Comparison of ENCODE assay signal across 22 mouse cellular contexts in genomic region chr4:87163945-87164344, GRCm38 (mm10).
A peak's percentile ranks its signal among the peaks of the same experiment; 100 is the strongest.
DNase-seq lines count a peak whose midpoint lies in the region; ATAC-seq lines count a peak whose summit lies in the region.
"Had no signal": no experiment of that assay in that cellular context is flagged by ENCODE, and none has a peak within 500 bp of the region (broad histone marks: within the 10 kb centered on the region; RNA-seq: fewer than 3 reads in every experiment).

No protein-coding gene starts in this region.

- no peak overlapping the region for H3K9ac ChIP-seq in midbrain, embryonic 11.5 days (ENCODE audit: low read length)
- no peak overlapping the region for H3K9ac ChIP-seq in midbrain, embryonic 16.5 days (ENCODE audit: low read depth, low read length)
- H3K9ac ChIP-seq: embryonic facial prominence, embryonic 12.5 days; embryonic facial prominence, embryonic 15.5 days; forebrain, postnatal 0 days; hindbrain, embryonic 13.5 days had no signal

- no peaks in the 10 kb centered on the region for H3K9me3 ChIP-seq in midbrain, embryonic 11.5 days (ENCODE audit: control insufficient read depth, low read length)
- no peaks in the 10 kb centered on the region for H3K9me3 ChIP-seq in midbrain, embryonic 16.5 days (replicated peaks; ENCODE audit: control insufficient read depth, low read length, poor library complexity, severe bottlenecking)
- H3K9me3 ChIP-seq: embryonic facial prominence, embryonic 12.5 days; embryonic facial prominence, embryonic 15.5 days; hindbrain, embryonic 10.5 days; hindbrain, embryonic 13.5 days had no signal

- intact Hi-C loops in left cerebral cortex, postnatal 10 days (cut with DNase I): no loop called here

- peak; percentile 23 for DNase-seq in left cerebral cortex, adult 11 months (ENCODE audit: low spot score)
- no peak for DNase-seq in left cerebral cortex, postnatal 10 days (ENCODE audit: extremely low spot score in 1 of 2, low spot score in 2 of 2)
- DNase-seq in midbrain, embryonic 11.5 days (ENCODE audit: low spot score, missing footprints): peak; percentile 47
- DNase-seq in lung, adult 18-20 months: no peak
- DNase-seq: adrenal gland, adult 8-10 months; adrenal gland, postnatal 25 days; cerebellum, adult 18-20 months; cerebellum, adult 9-10 months; cerebellum, postnatal 14 days; forebrain, postnatal 0 days; gastrocnemius, postnatal 10 days; gastrocnemius, postnatal 36 days had no signal

- no peaks in the 10 kb centered on the region for H3K27me3 ChIP-seq in midbrain, embryonic 11.5 days (ENCODE audit: control insufficient read depth, insufficient read depth, low read length)
- no peaks in the 10 kb centered on the region for H3K27me3 ChIP-seq in midbrain, embryonic 16.5 days (ENCODE audit: control insufficient read depth, insufficient read depth, low read depth, low read length)
- H3K27me3 ChIP-seq: embryonic facial prominence, embryonic 12.5 days; embryonic facial prominence, embryonic 15.5 days; hindbrain, embryonic 13.5 days had no signal

- no peak overlapping the region for H3K27ac ChIP-seq in midbrain, embryonic 11.5 days (ENCODE audit: low read depth, low read length)
- no peak overlapping the region for H3K27ac ChIP-seq in midbrain, embryonic 16.5 days (ENCODE audit: low read length)
- H3K27ac ChIP-seq: embryonic facial prominence, embryonic 12.5 days; embryonic facial prominence, embryonic 15.5 days; hindbrain, embryonic 10.5 days; hindbrain, embryonic 13.5 days had no signal

- 91% methylated on average over 6 of the region's 6 CpGs for WGBS in midbrain, embryonic 11.5 days
- 76% methylated on average over 6 of the region's 6 CpGs for WGBS in midbrain, embryonic 16.5 days

- H3K4me1 ChIP-seq in midbrain, embryonic 11.5 days (ENCODE audit: control insufficient read depth, insufficient read depth, low read length): no peaks in the 10 kb centered on the region
- no peaks in the 10 kb centered on the region for H3K4me1 ChIP-seq in midbrain, embryonic 16.5 days (ENCODE audit: control insufficient read depth, insufficient read depth, low read length)
- H3K4me1 ChIP-seq: embryonic facial prominence, embryonic 12.5 days; embryonic facial prominence, embryonic 15.5 days; hindbrain, embryonic 10.5 days; hindbrain, embryonic 13.5 days had no signal

- H3K4me2 ChIP-seq in midbrain, embryonic 11.5 days: no peak overlapping the region
- no peak overlapping the region for H3K4me2 ChIP-seq in midbrain, embryonic 16.5 days (ENCODE audit: low read length)
- H3K4me2 ChIP-seq: embryonic facial prominence, embryonic 12.5 days; embryonic facial prominence, embryonic 15.5 days; heart, embryonic 11.5 days; hindbrain, embryonic 13.5 days had no signal

- H3K4me3 ChIP-seq in midbrain, embryonic 11.5 days (ENCODE audit: low read depth, low read length): no peak overlapping the region
- no peak overlapping the region for H3K4me3 ChIP-seq in midbrain, embryonic 16.5 days (ENCODE audit: low read depth, low read length)
- H3K4me3 ChIP-seq: embryonic facial prominence, embryonic 12.5 days; embryonic facial prominence, embryonic 15.5 days; hindbrain, embryonic 10.5 days; hindbrain, embryonic 13.5 days had no signal

- ATAC-seq in midbrain, embryonic 11.5 days (ENCODE audit: low FRiP score): no peak
- ATAC-seq in midbrain, embryonic 16.5 days: no peak
- peak; percentile 4 to 25; a peak in 2 of 4 replicates for ATAC-seq in hematopoietic stem cell, adult 5-6 weeks (replicated peaks in 1 of 2; ENCODE audit: insufficient read depth in 1 of 2, low FRiP score in 2 of 2, low TSS enrichment in 1 of 2, low read depth in 1 of 2, poor library complexity in 2 of 2, severe bottlenecking in 2 of 2)
- ATAC-seq: activated CD4-positive, CD25-positive, alpha-beta regulatory T cell, adult 4 months; forebrain, embryonic 14.5 days; forebrain, postnatal 0 days; hindbrain, embryonic 16.5 days had no signal

- H3K36me3 ChIP-seq in midbrain, embryonic 11.5 days (ENCODE audit: control insufficient read depth, insufficient read depth, low read length): no peaks in the 10 kb centered on the region
- no peaks in the 10 kb centered on the region for H3K36me3 ChIP-seq in midbrain, embryonic 16.5 days (ENCODE audit: control insufficient read depth, insufficient read depth, low read length)
- H3K36me3 ChIP-seq: embryonic facial prominence, embryonic 12.5 days; embryonic facial prominence, embryonic 15.5 days; hindbrain, embryonic 10.5 days; hindbrain, embryonic 13.5 days had no signal

Comparison
In these comparisons a context has a peak if more than half of its experiments do, and no peak if none do; other contexts are left out.
1. DNase-seq: peak in left cerebral cortex, adult 11 months (single experiment) and midbrain, embryonic 11.5 days (single experiment); none in left cerebral cortex, postnatal 10 days (0 of 2) and lung, adult 18-20 months (0 of 2).
2. ATAC-seq: peak in hematopoietic stem cell, adult 5-6 weeks (2 of 2); none in midbrain, embryonic 11.5 days (single experiment) and midbrain, embryonic 16.5 days (single experiment).